Mouse (Mus musculus): ENCODE data around the gene Tnxb.
A peak's percentile ranks its signal among the peaks of the same experiment; 100 is the strongest.
"Not testable (repeated sequence)": the region's sequence is repeated elsewhere in the genome, so short reads cannot be mapped to it uniquely, and the experiment has no call there.

Gene Tnxb

GRCm38 (mm10) chr17:34683686-34684220 is 13.4 kb downstream of the Tnxb start:
- DNase-seq (ENCODE audit: low read depth, low spot score), result no peak

DNA sequence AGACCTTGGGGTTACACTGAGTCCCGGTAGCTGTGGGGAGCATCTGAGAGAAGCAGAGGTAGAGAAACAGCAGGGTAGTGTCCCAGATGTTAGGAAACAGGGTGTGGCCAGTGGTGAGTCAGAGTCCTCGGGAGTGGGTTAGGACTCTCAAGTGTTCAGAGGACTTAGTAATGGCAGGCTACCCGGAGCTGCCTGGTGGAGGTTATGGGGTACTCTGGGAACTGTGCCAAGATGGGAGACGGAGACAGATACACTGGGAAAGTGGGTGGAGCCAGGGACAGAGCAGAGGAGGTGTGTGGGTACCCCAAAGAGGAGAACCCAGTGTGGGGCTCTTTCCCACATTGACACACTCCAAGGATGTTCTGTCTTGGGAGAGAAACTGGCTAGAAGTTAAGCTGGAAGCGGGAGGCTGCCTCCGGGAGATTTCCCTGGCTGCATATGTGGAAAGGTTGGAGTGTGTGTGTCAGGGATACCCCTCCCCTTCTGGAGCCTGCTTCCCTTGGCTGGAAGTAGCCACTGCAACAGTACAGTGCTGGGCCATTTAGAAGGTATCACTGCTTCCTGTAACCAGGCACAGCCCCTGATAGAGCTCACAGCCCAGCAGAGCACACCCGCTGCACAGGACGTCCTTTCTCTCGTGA is 14.0 kb downstream of the Tnxb start:
- DNase-seq (ENCODE audit: low read depth, low spot score), result no peak

GRCm38 (mm10) chr17:34685120-34686110 is 15.1 kb downstream of the Tnxb start:
- DNase-seq (ENCODE audit: low read depth, low spot score), result no peak

DNA sequence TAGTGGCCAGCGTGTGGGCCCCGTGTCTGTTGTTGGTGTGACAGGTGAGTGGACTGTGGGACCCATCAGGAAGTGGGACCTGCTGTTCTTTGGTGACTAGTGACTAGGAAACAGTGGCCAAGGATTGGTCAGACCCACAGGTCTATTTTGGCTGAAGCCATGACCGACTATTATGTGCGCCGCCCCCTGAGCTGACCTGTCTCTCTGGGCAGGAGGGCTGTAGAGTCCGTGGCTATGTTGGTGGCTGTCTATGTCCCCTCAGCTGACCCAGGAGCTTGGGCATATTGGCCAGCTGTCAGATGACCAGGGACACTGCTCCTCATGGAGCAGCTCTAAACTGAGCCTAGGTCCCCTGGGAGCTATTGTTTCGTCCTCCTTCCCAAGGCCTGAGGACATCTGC is 18.6 kb downstream of the Tnxb start:
- DNase-seq (ENCODE audit: low read depth, low spot score), result no peak

DNA sequence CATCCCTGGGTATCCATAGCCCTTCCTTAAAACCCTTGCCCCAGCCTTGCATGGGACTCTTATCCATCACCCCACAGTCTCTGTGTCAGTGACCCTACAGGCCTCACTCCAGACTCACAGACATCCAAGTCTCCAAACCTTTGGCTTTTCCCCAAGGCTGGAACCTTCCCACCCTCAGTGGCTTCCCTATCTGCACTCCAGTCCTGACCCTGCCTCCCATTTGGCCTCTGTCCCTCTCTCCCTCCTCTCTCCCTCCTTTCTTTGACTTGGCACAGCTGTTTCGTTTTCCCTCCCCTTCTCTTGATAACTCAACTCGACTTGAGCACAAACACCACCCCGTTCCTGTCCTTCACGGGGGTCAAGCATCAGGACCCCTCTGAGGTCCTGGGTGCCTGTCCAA is 20.1 kb downstream of the Tnxb start:
- DNase-seq (ENCODE audit: low read depth, low spot score), result no peak

DNA sequence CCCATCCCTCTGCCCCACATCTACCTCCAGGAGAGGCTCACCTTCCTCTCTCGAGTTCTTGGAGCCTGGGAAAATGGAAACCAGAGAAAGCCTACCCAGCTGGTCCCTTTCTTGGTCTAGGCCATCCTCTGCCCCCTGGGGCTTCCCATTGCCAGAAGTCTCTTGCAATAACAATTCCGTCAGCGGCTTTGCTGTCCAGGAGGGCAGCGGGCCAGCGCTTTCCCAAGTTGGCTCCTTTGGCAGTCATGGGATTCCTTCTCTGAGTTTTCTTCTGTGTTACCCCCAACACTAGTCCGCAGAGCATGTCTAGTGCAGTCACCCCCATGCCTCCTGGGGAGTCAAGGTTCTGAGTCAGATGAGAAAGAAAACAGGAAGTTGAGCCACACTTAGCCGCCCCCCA is 22.6 kb downstream of the Tnxb start:
- DNase-seq (ENCODE audit: low read depth, low spot score), result no peak

DNA sequence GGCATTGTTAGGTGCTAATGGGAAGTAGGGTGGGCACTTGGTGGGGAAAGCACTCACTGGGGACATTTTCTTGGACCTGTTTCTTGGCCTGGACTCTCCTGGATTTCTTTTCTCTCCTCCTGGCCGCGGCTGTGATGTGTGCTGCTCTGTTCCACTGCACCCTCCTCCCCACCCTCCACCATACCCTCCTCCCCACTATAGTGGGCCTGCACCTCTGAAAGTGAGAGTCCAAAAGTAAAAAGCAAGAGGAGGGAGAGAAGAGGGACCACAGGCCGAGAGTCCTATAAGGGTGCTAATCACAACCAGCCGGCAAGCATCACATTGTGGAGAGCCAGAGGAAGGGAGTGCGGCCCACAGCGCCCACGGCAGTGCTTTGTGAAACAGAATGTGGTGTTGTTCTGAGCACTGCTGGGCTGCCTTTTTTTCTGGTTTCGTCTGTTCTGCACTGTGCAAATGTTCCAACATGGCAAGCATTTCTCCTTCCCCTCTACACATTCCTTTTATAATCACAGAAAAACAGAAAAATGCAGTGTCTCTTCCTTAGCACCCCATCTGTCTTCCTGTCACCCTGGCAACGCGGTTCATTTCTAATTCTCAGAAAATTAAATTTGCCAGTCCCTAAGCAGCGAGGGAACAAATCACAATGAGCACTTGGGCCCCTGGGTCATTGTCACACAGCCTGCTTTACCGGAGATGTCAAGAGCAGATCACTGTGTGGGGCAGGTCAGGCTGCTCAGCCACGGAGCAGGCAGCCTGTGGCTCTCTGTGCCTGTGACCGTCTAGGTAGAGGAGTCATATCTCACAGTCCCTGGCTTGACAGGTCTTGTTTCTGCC is 29.5 kb downstream of the Tnxb start:
- peak; percentile 55 for DNase-seq (ENCODE audit: low read depth, low spot score)

DNA sequence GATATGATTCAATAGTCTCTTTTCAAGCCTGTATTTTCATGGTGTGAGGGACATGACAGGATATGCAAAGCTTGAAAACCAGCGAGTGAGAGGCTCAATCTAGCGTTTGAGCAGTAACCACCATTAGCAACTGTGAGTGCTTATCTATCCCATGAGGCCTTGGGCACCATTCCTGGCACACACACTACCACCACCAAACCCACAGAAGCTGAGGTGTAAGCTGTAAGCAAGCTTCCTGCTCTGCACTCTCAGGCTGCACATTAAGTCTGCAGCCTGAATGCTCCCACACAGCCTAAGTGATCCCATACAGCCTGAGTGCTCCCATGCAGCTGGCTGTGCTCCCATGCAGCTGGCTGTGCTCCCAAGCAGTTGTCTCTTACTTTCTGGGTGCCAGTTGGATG is 30.3 kb downstream of the Tnxb start:
- DNase-seq (ENCODE audit: low read depth, low spot score), result no peak

GRCm38 (mm10) chr17:34706476-34706875 is 36.1 kb downstream of the Tnxb start:
- DNase-seq (ENCODE audit: low read depth, low spot score), result not testable (repeated sequence)

DNA sequence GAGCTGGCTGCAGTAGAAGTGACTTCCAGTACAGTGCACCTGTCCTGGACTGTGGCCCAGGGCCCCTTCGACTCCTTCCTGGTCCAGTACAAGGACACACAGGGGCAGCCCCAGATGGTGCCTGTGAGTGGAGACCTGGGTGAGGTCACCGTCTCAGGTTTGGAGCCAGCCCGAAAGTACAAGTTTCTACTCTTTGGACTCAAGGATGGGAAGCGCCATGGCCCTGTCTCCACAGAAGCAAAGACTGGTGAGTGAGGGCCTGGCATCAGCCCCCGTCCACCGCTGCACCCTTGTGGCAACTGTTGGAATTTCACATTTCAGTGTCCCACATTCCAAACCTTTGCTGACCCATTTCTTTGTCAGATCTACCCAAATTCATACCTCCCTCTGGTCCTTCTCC is 42.6 kb downstream of the Tnxb start:
- no peak for DNase-seq (ENCODE audit: low read depth, low spot score)

GRCm38 (mm10) chr17:34714181-34714907 is 44.0 kb downstream of the Tnxb start:
- not testable (repeated sequence) for DNase-seq (ENCODE audit: low read depth, low spot score)

DNA sequence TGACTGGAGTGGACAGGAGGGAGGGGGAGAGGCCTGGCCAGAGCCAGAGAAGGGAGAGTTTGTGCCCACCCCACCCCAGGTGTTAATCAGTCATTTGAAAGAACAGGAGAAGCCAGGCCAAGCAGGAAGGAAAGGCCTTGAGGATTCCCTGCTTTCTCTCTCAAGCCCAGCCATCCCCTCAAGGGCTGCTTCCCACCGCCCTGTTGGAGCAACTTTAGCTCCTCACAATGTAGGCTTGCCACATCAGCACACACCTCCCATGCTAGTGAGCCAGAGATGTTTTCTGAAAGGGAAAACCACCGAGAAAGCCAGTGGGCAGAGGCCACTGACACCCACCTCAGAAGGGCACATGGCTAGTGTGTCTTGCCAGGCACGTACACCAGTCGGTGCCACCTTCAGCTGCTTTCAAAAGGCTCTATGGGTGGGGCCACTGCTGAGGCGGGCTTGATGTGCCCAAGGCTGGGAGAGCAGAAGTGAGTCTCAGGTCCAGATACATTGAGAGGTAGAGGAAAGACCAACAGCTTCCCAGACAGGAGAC is 44.6 kb downstream of the Tnxb start:
- DNase-seq (ENCODE audit: low read depth, low spot score), result not testable (repeated sequence)

- DNase-seq (ENCODE audit: low read depth, low spot score), result not testable (repeated sequence)
Observed at GRCm38 (mm10) chr17:34715451-34715850, 45.1 kb downstream of the Tnxb start.

DNA sequence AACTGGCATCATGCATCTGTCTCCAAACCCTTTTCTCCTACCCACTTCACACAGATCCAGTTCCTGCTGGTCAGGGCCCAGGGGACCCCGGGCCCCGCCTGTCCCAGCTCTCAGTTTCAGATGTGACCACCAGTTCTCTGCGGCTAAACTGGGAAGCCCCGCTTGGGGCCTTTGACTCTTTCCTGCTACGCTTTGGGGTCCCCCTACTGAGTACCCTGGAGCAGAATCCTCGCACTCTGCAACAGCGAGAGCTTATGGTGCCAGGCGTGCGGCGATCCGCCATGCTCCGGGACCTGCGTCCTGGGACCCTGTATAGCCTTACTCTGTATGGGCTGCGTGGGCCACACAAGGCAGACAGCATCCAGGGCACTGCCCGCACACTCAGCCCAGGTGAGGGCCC is 45.9 kb downstream of the Tnxb start:
- no peak for DNase-seq (ENCODE audit: low read depth, low spot score)

GRCm38 (mm10) chr17:34717401-34717800 is 47.1 kb downstream of the Tnxb start:
- DNase-seq (ENCODE audit: low read depth, low spot score), result no peak

GRCm38 (mm10) chr17:34719886-34720285 is 49.6 kb downstream of the Tnxb start:
- not testable (repeated sequence) for DNase-seq (ENCODE audit: low read depth, low spot score)

- not testable (repeated sequence) for DNase-seq (ENCODE audit: low read depth, low spot score)
Observed at GRCm38 (mm10) chr17:34722238-34722637, 51.9 kb downstream of the Tnxb start.

DNA sequence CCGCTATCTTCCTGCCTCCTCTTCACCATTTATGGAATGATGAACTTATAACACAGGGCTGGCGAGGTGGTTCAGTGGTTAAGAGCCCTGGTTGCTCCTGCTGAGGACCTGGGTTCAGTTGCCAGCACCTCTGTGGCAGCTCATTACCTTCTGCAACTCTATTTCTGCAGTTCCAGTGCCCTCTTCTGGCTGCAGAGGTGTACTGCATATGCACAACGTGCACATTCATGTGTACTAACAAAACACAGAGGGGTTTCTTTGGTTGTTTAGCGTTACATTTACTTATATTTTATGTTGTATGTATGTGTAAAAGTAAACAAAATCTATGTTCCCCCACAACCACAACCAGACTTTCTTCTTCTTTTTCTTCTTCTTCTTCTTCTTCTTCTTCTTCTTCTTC is 52.7 kb downstream of the Tnxb start:
- DNase-seq (ENCODE audit: low read depth, low spot score), result no peak

- DNase-seq (ENCODE audit: low read depth, low spot score), result no peak
Observed at GRCm38 (mm10) chr17:34727887-34728286, 57.6 kb downstream of the Tnxb start.

DNA sequence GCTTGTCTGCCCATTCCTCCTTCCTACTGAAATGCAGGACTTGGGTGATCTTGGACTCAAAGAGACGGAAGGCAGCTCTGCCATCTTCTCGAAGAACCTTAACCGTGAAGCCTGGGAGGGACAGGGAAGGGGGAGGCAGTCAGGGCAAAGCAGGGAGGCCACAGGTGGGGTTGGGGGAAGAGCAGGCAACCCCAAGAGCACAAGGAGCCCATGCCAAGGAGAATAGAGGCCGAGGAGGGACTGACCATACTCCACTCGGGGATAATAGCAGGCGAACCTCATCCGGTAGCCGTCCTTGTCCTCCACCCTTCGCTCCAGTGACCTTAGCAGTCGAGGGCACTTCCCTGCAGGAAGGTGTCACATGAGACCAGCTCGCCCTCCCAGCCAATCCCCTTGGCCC is 58.8 kb downstream of the Tnxb start:
- DNase-seq (ENCODE audit: low read depth, low spot score), result not testable (repeated sequence)

All from brain, embryonic 18.5 days (tissue).